Mouse (Mus musculus) CD4-positive, CD25-positive, alpha-beta regulatory T cell, adult 2 months (primary cell): ENCODE data around the gene Ugt1a6a.

Experiments used
- DNase-seq: peaks from one replicate; pipeline ENCODE4 v3.0.0-alpha.2; 2012; ENCODE audit warnings: low read depth, low spot score

Gene Ugt1a6a

GRCm38 (mm10) chr1:88267489-88267888 lies 132.9 kb downstream of the Ugt1a6a start:
- DNase-seq: no peak

- no peak for DNase-seq
Observed at GRCm38 (mm10) chr1:88268070-88268469, 133.5 kb downstream of the Ugt1a6a start.
